Mouse (Mus musculus): Measurements from ENCODE around the gene Kcnma1.

The Kcnma1 gene

DNA sequence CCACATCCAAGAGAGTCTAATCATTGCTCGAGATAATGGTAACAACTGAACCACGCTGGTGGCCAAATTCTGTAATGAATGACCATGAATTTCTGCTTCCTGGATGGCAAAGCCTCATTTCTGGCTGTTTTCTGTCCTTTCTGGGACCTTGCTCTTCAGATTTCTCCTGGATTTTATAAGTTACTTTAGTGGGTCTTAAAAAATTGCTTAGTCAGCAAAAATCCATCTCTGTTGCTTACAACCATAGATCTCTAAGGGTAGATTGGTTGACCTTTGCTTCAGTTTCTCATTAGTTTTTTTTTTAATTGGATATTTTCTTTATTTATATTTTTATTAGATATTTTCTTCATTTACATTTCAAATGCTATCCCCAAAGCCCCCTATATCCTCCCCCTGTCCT, 496.9 kb downstream of the Kcnma1 start:
- no peak for DNase-seq

DNA sequence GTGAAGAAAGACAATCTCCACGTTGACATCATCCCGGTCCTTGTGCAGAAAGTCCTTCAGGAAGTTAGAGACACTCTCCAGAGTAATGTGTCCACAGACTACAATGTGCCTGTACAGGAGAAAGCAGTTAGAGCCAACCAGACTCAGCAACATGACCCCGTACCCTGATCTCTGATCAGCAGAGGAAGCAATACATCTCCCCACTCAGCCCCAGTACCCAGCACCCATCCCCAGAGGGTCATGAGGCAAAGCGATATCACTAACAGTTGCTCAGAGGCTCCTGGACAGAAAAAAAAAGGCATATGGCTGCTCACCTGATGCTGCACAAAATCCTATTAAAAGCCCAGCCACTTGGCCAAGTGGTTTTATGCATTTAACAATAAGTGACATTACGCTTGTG, 504.5 kb downstream of the Kcnma1 start:
- no peak for DNase-seq

DNA sequence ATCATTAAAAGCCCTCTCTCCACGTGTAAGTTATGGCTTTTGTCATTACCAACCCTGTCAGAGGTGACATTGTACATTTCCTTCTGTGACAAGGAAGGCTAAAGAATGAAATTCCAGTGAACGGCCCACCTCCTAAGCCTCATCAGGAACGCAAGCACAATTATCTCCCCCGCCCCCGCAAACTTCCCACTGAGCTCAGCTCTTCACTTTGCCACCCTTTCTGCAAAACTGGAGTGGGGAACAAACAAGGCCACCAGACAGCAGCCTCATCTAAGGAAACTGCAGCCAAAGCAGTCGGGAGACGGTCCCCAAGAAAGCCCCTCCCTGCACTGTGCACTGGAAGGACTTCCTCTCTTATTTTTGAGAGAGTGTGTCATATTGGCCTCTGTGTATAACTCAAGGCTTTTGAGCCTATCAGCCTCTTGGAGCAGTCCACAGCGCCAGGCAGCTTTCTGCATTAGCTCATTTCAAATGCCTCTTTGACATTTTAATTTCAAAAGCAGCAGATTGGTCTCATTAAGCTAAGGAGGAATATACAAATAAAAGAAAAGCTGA, 512.0 kb downstream of the Kcnma1 start:
- peak; percentile 17 for DNase-seq

DNA sequence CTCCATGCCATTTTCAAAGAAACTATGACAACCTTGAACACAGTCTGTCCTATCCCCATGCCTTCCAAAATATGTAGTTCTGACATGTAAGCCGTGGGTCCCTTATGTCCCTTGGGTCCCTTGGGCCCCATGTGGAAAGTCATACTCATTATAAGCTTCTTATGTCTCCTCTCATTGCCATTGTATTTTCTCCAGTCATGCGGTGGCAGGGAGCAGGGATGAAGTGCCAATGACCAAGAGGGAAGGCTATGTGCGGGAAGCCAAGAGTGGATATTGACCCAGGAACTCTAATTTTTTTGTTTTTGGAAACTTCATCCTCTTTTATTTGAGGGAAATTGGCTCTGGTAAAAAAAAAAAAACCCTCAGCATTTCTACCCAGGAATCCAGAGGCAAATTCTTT, 517.5 kb downstream of the Kcnma1 start:
- DNase-seq, result no peak

DNA sequence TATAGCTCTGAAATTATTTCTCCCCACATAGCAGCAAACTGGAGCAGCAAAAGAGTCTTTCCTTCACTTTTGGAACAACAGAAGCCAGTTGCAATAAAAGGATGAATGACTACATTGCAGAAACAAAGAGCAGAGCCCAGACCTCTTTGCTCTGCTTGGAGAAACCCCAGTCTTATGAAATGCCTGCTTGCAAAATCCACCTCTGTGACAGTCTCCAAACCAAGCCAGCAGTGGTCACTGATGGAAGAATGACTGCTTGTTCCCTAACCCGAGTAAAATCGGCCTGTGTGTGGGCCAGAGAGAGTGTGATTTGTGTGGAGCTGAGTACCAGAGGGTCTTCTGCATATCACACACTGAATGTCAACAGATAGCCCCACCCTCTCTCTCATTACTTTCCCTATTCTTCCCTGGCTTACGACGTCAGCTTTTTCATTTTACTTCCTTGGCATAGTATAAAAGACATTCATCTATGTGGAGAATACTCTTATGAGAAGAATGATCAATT, 518.0 kb downstream of the Kcnma1 start:
- DNase-seq, result no peak

DNA sequence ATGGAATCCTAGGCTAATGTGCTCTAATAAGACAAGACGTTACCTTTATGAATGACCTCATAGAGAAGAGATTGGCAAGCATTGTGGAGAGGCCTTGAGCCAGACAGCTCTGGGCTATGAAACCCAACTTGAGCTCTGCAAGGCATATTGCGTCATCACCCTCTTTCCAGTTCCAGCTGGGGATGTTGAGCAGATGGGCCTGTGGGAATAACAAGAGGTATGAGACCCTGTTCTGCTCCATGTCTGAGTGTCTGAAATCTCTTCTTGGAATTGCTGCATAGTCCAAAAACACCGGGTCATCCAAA, 519.8 kb downstream of the Kcnma1 start:
- DNase-seq, result peak; percentile 10

DNA sequence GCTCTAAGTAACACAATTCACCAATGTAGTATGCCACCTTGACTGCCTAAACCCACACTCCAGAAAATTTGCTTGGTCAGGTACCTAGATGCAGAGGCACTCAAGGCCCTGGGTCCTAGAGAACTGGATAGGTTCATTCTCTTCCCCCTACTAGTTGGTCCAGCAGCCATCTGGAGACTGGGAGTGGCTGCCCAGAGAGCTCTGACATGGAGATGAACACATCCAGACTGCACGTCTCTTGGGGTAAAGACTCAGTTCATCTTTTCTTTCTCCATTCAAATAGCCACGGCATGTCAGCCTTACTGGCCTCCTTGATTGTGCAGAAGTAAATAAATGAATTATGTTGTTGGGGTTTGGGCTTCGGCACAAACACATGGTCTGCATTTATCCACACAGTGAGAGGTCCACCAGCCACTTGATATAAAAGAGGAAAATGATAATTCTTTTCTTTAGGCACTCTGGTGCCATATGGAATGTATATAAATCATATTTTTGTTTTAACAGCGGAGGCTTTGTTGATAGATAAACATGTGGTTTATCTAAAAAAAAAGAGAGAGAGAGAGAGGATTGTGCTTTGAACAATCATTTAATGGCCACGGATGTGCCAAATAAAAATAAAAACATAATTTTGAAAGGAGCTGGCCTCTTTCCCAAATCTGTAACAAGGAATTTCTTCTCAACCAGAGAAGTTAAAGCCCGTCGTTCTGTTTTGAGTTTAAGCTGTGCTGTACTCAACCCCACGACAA, 520.4 kb downstream of the Kcnma1 start:
- no peak for DNase-seq

DNA sequence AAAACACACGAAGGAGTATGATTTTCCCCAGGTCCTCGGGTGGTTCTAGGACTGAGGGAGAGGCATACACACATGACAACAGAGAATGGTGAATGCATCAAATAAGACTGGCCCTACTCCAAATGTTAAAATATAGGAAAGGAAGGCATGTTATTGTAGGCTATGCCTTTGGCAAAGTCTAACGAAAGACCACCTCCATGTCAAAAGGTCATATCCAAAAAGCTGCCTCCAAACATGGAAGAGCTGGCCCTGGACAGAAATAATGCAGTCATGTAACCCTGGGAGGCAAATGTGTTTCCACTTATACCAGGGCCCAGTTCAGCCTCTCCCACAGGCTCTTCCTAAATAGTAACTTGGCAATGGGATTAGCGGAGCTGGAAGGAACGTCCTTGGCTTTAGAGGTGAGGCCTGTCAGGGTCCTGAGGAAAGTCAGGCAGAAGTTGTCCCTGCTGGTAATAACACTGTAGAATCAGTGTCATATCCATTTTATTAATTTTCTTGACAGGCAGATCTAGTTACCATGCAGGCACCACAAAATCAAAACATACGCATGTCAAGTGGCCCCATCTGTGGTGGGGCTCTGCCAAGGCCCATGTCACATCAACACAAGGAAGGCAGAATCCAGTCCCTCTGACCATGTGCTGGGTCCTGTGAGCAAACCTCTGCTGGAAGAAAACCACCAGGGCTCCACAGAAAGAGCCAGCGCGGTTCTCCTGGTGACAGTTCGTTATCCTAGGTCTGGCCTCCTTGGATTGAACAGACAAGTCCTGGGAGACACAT, 521.5 kb downstream of the Kcnma1 start:
- DNase-seq, result no peak

DNA sequence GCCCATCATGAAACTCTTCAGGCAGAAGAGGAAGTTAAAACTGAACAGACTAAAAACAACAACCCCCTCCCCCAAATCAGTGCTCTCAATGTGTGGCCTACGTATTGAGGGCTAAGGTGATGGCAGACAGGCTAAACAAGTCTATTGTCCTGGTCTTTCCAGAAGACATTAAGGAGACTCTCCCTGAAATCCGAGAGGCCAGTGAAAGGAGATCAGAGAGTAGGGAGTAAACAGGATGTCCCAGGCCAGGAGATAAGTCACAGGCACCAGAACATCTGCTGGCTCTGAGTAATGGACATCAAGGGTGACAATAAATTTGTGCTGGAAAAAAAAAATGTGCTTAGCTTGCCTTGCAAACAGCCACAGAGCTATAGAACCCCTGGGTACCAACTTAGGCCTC, 522.9 kb downstream of the Kcnma1 start:
- peak; percentile 10 for DNase-seq

DNA sequence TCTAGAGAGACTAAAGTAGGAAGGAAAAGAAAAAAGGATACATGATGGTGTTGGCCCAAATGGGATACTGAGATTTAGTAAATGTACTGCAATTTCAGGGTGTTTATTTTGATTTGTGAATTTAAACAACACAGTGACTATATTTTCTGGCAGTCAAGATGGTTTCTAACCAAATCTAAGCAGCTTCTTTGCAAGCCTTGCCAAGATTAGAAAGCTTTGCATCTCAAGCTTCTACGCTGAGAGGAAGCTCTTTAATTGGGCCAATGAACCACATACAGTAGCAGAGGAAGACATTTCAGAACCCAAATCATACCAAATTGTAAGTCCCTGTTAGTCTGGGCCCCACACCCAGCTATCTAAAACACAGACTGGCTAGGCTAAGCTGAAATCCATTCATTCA, 527.6 kb downstream of the Kcnma1 start:
- no peak for DNase-seq

DNA sequence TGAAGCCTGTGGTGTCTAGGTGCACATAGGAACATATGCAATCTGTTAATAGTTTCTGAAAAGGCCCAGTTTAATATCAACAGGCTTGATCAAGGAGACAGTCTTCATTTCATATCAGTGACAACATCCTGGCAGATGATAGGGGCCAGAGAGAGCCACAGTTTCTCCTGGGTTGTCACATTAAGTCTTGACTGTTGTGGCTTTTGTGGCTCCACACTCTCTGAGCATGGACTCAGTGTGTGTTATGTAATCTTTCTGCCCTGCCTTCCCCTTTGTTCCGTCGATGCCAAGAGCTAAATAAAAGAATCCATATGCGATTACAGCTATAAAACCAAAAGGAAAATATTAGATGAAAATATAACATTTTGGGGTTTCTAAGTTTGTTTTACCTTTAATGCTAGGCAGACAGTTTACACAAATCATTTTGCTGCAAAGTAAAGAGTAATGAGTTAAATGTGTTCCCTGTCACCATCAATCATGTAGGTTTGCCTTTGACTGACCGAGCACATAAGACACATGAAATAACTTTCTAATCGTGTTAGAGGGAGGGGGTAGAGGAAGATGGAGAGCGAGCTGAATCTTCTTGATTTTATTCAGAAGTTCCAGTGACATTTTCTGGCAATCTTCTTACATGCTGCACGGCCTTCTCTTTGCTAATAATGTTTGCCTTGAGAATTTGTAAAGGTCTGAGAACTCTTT, 528.3 kb downstream of the Kcnma1 start:
- no peak for DNase-seq

DNA sequence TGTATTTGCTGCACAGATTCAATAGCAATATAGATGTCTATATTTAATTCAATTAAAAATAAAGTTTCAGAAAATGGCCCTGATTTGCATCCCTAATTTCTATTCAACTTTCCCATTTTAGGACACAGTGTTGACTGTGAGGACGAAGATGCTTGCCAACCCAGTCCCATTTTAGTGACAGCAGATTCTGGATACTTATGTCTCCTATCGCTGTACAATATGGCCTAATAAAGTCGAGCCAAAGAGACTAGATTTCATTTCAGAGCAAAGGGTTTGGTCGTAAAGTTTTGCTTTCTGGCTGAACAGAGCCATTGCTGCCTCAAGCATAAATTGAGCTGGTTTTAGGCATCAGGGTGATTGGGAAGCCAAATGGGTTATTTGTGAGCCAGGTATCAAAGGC, 539.2 kb downstream of the Kcnma1 start:
- no peak for DNase-seq

DNA sequence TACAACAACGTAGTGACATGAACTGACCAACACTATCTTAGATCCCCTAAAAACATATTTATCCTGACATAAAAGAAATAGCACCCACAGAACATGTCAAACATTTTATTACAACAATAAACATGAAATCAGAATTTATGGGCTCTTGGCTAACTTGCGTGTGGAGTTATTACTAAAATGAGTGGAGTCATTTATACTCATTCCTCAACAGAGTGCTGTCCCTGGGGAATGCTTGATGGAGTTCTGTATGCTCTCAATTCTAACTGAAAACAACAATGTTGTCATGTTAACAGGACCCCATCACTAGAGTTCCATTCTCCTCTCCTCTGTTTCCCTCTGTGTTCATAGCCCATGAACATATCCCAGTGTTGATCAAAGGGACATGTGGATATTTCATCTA, 544.2 kb downstream of the Kcnma1 start:
- DNase-seq, result peak; percentile 9

DNA sequence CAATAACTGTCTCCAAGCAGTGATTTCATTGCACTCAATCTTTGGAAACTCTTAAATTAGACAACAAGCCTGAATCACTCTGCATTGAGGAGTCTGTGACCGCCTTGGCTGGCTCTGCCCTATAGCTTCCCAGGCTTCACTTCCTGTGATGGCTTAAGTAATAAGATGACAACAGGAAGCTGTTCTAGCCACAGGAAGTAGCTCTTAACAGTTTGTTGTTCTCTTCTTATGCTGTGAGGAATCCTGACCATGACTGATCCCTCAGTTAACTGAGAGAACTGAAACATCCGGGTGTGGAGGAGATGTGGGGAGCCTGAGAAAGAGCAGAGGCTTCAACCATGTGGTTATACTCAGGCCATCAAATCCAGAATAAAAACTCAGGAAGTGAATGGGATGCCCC, 549.2 kb downstream of the Kcnma1 start:
- DNase-seq, result no peak

DNA sequence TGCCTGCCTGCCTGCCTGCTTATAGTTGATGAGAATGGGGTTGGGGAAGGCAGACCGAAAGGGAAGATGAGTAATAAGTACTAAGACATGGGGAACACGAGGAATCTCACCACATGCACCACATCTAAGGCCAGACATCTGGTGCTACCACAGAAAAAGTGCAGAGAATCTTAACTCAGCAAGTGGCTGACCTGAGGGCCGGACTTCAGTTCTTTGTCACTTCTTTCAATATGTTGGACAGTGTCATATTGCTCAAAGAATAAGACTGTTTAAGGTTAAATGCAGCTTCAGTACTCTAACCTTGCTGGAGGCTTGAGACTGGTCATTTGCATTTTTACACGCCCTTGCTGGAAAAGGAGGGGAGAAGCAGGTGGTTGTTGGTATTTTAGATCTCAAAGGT, 555.7 kb downstream of the Kcnma1 start:
- DNase-seq, result no peak

DNA sequence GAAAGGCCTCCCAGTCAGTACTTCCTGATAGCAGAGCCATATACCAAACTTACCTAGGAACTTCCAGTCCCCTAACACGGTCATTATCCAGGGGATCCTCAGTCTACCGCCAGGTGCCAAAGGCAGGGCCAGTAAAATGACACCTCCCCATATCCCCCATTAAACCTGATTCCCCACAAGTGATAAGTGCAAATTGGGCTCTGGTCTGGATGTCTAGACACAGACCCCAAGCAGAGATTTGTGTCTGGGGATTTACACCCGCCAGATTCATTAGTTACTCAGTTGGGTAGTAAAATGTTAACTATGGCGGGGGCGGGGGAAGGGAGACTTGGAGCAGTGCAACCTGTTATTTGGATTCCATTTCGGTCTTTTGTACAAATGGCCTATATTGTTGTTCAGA, 562.6 kb downstream of the Kcnma1 start:
- DNase-seq, result no peak

DNA sequence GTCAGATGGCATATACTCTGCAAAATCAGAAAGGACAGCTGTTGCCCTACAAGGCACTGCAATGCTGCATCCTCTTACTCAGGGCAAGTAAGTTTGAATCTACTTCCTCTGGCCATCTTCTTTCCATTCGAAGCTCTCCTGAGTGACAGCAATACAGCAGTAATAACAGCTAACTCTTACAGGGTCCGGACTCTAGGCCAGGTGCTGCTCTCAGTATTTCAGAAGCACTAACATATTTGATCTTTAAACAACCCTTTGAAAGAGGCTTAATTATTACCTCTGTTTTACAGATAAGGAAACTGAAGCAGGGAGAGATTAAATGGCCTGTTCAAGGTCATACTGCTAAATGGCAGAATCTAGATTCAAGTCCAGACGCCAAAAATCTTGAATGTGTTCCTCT, 576.8 kb downstream of the Kcnma1 start:
- DNase-seq, result no peak

DNA sequence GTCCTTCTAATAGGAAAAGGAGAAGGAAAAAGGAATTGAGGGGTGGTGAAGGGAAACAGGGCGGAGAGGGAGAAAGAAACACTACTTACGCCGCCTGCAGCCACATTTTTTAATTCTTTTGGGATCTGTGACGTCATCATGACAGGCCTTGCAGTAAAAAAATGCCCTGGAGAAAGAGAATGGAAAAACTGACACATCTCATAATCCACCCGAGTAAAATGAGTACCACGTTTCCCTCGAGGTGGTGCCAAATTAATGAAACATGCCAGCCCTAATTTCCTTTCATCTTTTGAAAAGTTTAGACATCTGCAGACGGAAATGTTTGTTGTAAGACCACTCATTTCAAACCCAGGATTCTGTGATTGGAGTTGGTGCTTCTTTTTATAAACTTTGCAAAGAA, 578.4 kb downstream of the Kcnma1 start:
- DNase-seq, result no peak

DNA sequence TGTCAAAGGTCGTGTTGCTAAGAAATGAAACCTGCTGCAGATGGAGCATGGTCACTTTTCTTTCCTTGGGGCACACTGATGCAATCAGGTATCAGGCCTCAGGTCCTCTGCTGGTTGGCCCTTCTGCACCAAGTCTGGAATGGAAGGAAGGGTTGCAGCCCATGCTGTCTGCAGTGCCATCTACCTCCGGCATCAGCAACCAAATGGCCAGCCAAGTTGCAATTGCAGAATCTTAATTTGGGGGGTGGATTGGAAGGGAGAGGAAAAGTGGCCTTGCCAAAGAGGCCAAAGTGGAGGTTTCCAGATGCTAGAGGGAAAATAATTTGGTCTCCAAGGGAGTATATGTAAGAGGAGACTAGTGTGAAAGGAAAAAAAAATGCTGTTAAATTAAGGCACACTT, 584.3 kb downstream of the Kcnma1 start:
- no peak for DNase-seq

DNA sequence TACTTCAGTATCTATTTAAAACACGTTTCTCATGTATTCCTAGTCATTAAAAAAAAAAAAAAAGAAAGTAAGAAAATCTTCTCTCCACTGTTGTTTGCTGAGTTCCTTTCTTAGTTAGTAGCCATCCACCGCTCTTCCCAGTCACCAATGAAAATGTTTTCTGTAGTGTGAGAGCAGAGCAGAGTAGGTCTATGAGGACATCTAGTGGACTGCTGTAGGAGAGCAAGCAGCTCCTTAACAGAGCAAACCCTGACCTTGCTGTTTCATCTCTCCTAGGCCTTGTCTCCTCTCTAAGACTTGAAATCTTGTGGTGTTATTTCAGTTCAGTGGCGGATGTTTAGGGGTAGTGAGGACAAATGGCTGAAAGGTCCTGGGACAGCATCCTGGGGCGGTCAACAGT, 585.2 kb downstream of the Kcnma1 start:
- DNase-seq, result peak; percentile 28

DNA sequence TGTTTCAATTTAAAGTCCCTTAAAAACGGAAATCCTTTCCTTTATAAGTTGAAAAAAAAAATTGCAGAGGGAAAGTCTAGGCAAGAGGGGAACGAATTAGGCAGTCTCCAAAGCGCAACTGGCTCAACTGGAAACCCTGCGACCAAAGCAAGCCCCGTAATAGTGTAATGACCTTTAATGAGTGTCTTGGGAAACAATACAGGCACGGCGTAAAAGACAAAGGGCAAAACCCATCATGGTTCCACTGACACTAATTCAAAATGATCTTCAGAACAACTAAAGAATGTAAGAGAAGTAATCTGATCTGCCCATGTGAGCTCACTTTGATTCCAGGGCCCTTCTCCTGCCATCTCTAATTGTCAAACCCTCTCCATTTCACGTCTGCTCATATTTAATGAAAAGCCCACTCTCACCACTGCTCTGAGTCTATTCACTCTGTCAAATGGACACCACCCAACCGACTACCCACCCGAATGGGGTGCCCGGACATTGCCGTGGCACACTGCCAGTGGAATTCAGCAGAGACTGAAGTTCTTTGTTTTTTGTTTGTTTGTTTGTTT, 591.7 kb downstream of the Kcnma1 start:
- no peak for DNase-seq

DNA sequence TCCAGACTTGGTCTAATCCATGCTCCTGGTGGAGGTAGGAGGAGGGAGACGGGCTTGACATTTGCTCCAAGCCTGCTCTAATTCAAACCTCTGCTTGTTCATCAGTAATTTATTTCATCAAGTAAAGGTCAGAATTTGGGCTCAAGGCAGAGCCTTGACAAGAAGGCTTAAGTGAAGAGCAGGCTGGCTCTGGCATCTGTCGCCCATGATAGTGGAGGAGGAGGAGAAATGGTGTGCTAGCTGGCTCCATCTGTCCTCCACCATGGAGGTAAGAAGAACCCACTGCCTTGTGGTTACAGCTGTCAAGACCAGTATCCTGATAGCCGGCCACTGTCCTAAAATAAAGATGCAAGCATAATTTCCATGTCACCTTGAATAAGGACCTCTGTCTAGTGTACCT, 595.3 kb downstream of the Kcnma1 start:
- no peak for DNase-seq

DNA sequence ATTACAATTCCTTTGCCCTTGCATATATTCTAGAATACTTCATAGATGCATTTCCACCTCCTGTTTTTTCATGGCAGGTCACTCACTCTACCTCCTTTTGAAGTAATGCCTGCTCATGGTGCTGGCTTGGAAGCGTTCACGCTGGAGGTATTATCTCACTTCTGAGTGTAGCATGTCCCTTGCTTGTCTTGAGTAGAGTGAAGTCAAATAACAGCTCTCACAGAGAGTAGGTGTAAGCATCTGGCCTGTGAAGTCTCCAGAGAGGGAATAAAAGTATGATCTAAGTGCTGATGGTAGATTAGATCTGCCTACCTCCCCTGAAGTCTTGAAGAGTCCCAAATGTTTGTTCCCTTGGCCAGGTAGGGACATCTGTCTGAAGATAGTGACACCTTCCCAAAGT, 607.2 kb downstream of the Kcnma1 start:
- no peak for DNase-seq

Data from kidney, adult 9 months (tissue).